Mouse (Mus musculus) T-cell, adult 2 months (primary cell): Measurements from ENCODE around the gene Nucks1.

ENCODE experiments used
- DNase-seq: peaks from one replicate; pipeline ENCODE4 v3.0.0; 2022; ENCODE audit warnings: low spot score

Gene Nucks1

DNA sequence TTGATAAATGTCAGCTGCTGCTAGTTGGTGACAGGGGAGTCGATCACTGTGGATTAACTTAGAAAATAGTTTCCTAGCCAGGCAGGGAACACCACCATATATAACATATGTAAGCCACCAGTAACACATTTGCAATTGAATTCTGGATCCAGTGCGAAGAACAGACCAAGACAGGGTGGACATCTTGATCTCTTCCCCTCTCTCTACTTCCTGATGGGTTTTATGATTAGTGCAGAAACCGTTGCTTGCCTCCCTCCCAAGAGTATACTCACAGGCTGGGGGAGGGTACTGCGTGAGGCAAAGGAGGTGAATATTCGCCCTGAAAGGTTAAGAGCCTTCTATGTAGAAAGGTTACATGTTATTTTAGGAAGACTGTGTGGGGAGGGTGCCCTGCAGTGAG, 55.5 kb downstream of the Nucks1 start:
- no peak for DNase-seq

DNA sequence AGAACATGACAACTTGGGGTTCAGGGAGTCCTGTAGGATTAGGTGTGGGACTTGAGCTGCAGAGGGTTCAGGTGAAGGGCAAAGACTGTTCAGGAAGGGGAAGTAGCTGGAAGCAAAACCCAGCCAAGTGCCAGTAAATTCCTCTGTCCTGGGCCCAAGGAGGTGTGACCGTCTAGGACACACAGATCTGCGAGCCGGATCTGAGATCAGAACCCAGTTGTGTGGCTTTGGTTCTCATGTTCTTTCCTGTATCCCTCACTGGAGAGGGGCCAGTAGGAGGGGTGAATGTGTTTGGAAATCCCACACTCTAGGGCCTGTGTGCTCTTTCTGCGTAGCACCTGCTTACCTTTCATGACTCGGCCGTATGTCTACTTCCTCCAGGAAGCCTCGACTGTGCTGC, 57.0 kb downstream of the Nucks1 start:
- DNase-seq = no peak

DNA sequence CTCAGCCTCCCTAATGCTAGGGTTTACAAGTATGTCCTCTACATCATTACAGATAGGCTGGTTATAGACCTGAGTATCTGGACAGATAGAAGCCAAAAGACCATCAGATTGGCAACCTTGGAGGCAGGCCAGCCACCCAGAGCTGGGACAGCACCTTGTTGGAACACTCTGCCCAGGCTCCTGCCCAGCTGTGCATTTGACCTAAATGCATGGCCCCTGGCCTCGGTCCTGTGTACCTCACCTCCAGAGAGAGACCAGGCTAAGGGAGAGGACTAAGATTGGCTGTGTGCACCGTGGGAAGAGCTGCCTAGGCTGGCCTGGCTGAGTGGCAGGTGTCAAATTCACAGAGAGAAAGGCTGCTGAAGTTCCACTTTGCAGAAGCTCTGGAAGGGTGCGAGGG, 58.2 kb downstream of the Nucks1 start:
- DNase-seq = no peak

DNA sequence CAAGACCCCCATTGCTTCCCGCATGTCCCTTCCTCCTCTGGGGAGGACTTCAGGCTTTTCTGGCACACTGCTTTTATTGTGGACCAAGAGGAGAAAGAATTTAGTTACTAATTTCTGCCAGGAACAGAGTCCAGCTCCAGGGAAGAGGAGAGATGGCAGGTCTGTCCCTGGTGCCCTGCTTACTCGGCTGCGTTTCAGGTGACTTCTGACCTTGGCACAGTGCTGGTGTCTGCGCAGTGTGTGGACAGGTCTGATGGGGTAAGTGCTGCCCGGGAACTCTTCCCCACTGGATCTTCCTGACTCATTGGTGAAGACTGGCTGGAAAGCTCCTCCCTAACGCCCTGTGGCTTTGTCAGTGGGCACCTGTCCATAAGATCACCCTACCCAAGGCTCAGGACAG, 58.6 kb downstream of the Nucks1 start:
- no peak for DNase-seq

DNA sequence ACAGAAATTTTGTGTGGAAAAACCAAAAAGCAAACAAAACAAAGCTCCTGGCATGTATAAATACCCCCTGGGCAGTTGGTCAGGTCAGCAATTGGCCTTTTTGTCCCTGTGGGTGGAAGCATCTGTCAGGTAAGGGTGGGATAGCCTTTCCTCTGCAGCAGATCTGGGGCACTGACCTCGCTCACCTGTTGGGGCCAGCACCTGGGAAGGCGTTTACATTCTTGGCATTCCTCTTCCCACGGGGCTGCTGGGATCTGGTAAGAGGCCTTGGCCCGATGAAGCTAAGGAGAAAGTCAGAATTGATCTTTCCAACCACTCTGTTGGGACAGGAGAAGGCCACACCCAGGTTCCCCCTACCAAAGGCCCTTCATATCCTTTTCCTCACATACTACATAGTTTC, 59.5 kb downstream of the Nucks1 start:
- no peak for DNase-seq

DNA sequence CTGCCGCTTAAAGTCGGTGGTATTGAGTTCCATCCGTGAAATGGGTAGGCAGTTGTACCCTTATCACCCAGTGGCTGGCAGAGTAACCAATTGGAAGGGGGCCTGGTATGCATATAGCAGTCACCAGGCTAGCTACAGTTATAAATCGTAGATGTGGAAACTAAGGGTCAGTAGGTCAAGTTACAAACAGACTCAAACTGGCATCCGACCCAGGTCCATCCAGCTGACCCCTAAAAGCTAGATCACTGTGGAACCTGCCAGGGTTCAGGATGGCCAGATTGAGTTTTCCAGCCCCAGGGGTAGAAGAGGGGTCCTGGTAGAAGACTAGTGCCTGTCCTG, 60.0 kb downstream of the Nucks1 start:
- DNase-seq = no peak

DNA sequence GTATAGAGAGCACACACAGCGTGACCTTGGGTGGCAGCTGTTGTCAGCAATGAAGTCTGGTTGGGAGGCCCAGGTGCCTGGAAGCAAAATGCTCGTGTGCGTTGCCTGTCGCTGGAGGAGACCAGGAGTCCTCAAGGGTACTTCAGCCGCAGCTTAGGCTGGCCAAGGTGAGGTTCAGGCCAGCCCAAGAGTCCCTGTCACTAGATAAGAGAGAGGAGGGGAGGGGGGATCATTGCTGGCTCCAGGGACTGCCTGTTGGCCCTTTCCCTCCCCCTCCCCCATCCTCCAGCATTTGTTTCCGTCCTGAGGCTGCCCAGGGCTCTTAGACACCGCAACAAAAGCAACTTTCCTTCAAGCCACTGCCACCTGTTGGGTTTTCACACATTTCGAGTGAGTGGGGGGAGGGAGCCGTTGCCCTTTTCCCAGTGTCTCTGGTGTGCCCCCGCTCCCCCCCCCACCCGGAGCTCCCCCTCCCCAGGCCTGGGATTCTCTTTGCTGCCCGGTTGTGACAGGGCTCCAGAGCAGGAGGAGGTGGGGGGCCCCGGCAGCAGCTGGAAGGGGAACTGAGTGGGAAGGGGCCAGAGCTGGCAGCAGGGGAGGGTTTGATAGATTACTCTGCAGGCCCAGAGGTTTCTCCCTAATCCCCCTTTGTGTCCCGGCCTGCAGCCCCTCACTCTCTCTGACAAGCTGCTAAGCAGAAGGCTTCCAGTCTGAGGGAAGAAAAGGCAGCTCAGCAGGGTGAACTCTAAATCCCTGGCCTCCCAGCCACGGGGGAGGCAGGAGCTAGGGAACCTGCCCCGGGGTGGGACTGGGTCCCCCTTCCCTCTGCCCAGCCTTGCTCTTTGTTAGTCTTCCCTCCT, 60.6 kb downstream of the Nucks1 start:
- no peak for DNase-seq

DNA sequence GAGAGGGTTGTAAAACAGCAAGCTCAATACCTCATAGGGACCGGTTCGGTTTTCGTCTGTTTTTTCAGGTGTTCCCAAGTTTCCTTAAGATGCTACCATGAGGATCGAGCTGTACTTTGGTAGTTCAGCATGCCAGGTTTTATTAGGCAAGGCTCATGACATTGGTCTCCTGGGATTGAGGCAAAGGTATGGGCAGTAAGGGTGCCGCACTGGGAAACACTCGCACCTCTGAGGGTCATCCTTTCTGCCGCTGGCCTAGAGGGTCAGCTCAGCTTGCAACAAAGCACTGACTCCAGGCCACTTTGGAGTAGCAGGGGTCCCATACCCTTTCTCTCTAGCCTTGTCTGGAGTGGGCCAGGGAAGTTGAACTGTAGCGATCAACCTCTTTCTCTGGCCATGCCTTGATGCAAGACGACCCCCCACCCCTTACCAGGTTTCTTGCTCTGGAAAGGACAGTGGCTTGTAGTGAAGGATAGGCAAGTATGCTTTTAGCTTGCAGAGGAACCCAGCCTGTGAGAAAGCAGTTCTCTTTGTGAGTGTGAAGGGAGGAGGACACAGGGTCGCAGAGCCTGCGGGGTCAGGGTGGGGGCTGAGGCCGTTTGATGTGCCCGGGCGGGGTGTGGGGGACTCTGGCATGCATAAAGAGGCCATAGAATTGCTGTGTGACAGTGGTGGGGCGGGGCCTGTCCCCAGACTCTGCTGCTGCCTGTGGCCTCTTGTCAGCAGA, 61.6 kb downstream of the Nucks1 start:
- DNase-seq = no peak

DNA sequence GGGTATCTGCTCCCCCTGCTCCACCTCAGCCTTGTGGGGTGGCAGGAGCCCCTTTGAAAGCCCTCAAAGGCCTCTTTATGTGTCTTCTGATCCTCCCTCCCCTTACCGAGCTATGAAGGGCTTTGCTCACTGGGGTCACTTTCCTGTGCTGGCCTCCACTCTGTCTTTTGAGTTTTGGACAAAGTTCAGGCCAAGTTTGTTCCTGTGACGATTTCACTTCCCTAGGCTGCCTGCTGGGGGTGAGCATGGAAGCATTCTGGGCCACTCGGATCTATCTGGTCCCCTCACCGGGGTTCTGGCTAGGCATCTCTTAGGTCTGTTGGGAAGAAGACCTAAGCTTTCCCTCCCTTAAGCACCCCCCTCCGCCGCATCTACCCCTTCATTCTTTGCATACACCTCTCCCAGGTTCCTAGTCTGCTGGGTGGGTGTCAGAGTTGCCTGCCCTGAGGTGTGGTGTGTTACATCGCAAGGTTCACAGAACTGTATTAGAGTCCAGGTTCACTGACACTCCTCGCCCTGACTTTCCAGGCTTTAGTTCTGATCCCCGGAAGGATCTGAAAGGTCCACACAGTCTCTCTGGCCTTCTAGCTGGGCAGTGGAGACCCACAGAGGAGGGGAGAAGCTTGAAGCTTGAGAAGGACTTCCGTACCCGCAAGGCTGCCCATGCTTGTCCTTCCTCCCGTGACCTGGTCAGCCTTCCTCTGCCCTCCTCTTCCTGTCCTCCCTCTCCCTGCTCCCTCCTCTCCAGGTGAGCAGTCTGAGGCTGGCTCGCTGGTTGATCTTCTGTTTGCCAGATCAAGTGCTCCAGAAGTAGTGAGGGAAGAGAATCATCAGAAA, 62.4 kb downstream of the Nucks1 start:
- no peak for DNase-seq

DNA sequence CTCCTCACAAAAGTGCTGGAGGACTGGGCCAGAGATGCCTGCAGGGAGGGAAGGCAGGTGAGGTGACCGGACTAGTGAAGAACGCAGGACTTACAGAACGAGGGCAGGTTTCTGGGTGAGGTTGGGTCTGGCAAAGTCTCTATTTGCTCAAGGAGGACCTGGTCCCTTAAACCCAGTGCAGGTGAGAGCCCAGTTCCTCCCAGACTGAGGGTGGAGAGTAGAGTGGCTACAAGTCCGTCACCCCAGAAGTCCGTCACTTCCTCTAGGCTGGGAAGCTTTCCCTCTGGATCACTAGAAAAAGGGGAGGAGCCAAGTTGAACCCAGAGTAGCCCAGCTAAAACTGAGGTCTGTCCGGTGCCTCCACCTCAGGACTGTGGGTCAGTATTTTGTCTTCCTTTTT, 63.7 kb downstream of the Nucks1 start:
- DNase-seq = no peak

DNA sequence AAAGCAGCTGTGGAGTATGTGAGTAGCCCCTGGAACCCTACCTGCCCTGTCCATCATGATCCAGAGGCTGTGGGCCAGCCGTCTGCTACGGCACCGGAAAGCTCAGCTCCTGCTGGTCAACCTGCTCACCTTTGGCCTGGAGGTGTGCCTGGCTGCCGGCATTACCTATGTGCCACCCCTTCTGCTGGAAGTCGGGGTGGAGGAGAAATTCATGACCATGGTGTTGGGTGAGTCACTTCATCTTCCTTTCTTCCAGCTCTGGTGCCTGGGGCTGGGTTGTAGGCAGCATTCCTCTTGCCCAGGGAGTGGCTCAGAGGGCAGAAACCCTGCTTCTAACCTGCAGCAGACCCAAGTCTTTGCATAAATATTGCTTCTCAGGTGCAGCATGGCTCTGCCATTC, 66.6 kb downstream of the Nucks1 start:
- no peak for DNase-seq

DNA sequence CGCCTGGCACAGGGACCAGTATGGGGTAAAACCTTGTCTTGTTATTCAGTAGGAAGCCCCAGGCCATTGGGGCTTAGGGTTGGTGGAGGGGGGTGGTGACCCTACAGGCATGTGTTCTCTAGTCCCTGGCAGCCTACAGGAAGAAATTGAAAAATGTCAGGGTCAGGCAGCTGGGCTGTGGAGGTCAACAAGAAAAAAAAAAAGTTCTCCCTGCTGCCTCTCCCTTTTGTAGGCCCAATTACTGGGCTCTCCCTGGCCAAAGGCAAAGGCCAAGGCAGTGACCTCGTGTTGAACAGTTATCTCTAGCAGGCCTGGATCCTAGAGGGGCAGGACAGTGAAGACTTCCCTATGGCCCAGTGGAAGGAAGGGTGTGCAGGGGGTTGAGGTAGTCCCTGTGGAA, 70.1 kb downstream of the Nucks1 start:
- no peak for DNase-seq

DNA sequence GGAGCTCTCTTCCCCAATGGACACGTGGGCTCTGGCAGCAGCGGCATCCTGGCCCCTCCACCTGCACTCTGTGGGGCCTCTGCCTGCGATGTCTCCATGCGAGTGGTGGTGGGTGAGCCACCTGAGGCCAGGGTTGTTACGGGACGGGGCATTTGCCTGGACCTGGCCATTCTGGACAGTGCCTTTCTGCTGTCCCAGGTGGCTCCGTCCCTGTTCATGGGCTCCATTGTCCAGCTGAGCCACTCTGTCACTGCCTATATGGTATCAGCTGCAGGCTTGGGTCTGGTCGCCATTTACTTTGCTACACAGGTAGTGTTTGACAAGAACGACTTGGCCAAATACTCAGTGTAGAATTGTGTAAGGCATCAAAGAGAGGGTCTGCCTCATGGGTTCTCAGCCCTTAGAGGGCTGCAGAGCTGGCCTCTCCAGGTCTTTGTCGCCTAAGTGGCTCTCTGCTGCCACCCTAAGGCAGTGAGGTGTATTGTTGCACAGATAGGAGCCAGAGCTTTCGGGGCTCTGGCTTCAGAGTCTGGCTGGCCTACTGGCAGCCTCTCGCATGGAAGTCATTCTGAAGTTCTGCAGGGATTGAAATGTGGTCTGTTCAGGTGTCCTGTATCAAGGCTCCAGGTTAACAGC, 71.2 kb downstream of the Nucks1 start:
- peak; percentile 44 for DNase-seq

DNA sequence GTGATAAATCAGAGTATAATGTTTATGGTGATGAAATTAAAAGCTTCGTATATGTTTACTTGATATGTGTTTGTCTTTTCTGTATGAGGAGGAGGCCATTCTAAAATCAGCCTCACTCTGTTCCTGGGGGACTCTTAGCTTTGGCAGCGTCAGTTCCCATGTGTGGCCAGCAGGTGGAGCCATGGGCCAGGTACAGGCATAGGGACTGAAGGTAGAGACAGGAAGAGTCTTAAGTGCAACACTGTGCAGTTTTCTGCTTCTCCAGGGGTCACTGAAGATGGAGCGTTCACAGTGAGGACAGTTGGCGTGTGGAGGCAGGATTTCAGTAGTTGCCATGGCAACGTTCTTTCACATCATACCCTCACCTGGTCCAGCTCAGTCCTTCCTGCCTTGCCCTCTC, 72.6 kb downstream of the Nucks1 start:
- peak; percentile 76 for DNase-seq

DNA sequence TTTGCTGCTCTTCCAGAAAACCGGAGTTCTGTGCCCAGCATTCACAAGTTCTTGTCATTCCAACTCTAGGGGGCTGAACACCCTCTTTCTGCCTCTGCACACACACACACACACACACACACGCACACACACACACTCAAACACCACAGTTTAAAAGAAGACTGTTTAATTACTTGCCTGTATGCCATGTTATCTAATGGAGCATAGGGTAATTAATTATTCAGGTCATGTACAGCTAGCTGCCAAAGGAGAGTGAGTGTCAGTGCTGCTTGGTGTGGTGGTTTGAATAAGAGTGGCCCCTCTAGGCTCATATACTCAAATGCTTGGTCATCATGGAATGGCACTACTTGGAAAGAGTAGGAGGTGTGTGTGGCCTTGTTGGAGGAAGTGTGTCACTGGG, 73.5 kb downstream of the Nucks1 start:
- DNase-seq = no peak
